Mouse (Mus musculus): ENCODE data around the gene Psmb2.

- TF ChIP-seq CTCF (IDR thresholded peaks at IDR 0.05; ENCODE audit: extremely low read depth, insufficient read depth, low read length), result no peak
- TF ChIP-seq POLR2A (IDR thresholded peaks at IDR 0.05; ENCODE audit: extremely low read depth, insufficient read depth, low read length), result no peak
These were observed 41.1 kb upstream of the Psmb2 start for GRCm38 (mm10) chr4:126636330-126636729.
